Mouse (Mus musculus) spleen, postnatal 14 days (tissue): ENCODE results near the gene Pdgfb.

Experiments
- DNase-seq, 2 experiments: peaks; one replicate each; pipeline ENCODE4 v3.0.0; 2021 to 2022; ENCODE audit warnings: low spot score in 2 of 2

Pdgfb gene

GRCm38 (mm10) chr15:79958418-79958817 is 56.4 kb downstream of the Pdgfb start:
- no peak for DNase-seq

- no peak for DNase-seq
Observed at GRCm38 (mm10) chr15:79956559-79956958, 58.2 kb downstream of the Pdgfb start.

- DNase-seq = no peak
Observed at GRCm38 (mm10) chr15:79953470-79953869, 61.3 kb downstream of the Pdgfb start.

- DNase-seq = no peak
Observed at GRCm38 (mm10) chr15:79952504-79953231, 62.1 kb downstream of the Pdgfb start.

GRCm38 (mm10) chr15:79951730-79952503 is 62.9 kb downstream of the Pdgfb start:
- no peak for DNase-seq

GRCm38 (mm10) chr15:79951226-79951625 is 63.6 kb downstream of the Pdgfb start:
- DNase-seq = no peak

GRCm38 (mm10) chr15:79950250-79951025 is 64.3 kb downstream of the Pdgfb start:
- peak in 1 of 2 experiments; percentile 52 for DNase-seq

- no peak for DNase-seq
Observed at GRCm38 (mm10) chr15:79947681-79948080, 67.1 kb downstream of the Pdgfb start.

GRCm38 (mm10) chr15:79946790-79947189 is 68.0 kb downstream of the Pdgfb start:
- no peak for DNase-seq

GRCm38 (mm10) chr15:79946022-79946421 is 68.8 kb downstream of the Pdgfb start:
- DNase-seq = peak; percentile 64 to 84
